Mouse (Mus musculus) lung, embryonic 15.5 days (tissue): ENCODE data around the gene D430041D05Rik. TPM values are rescaled to one million over a fixed set of nuclear protein-coding genes. Genes with fewer than 3 reads are reported as not detected.

Experiments used
- ATAC-seq: fragments of 200-750 bp; cut with Nextera tagmentation; 2 replicates; pipeline ENCODE4 v1.8.0; 2017; ENCODE audit warnings: moderate number of reproducible peaks, borderline replicate concordance; ENCODE audit not compliant: low FRiP score, low TSS enrichment; ENCODE audit errors: extremely low read depth
- H3K27ac ChIP-seq: fragments of 300-500 bp; sonication (generic); 2 replicates; pipeline ENCODE4 v1.5.1; 2015; ENCODE audit warnings: moderate library complexity, mild to moderate bottlenecking, inconsistent platforms
- H3K27me3 ChIP-seq: fragments of 300-500 bp; sonication (generic); 2 replicates; pipeline ENCODE4 v1.6.1; 2015; ENCODE audit warnings: inconsistent platforms
- H3K36me3 ChIP-seq: fragments of 300-500 bp; sonication (generic); 2 replicates; pipeline ENCODE4 v1.6.1; 2015; ENCODE audit warnings: inconsistent platforms
- H3K4me1 ChIP-seq: fragments of 300-500 bp; sonication (generic); 2 replicates; pipeline ENCODE4 v1.6.1; 2015; ENCODE audit warnings: inconsistent platforms
- H3K4me2 ChIP-seq: fragments of 300-500 bp; sonication (generic); 2 replicates; pipeline ENCODE4 v1.6.1; 2015; ENCODE audit warnings: inconsistent platforms, mild to moderate bottlenecking, moderate library complexity
- H3K4me3 ChIP-seq: fragments of 300-500 bp; sonication (generic); 2 replicates; pipeline ENCODE4 v1.5.1; 2015; ENCODE audit warnings: mild to moderate bottlenecking, inconsistent platforms
- H3K9ac ChIP-seq: fragments of 300-500 bp; sonication (generic); 2 replicates; pipeline ENCODE4 v1.6.1; 2015; ENCODE audit warnings: inconsistent platforms
- H3K9me3 ChIP-seq: fragments of 300-500 bp; sonication (generic); 2 replicates; pipeline ENCODE4 v1.6.1; 2016; ENCODE audit warnings: inconsistent platforms
- WGBS: fragments of 180-500 bp; shearing (Covaris S2); methylation state at CpG from one replicate; pipeline ENCODE4 v1.1.7; 2015; 5-methylcytosine and 5-hydroxymethylcytosine counted together
- polyA plus RNA-seq: library from polyadenylated mRNA; unstranded; fragments of >200 nt; fragmentation: Nextera tagmentation; extraction: Ambion mirVana; gene quantifications from 2 replicates; pipeline ENCODE4 v1.2.1, GENCODE M21; 2015

Gene D430041D05Rik
- polyA plus RNA-seq, 1 experiment from 2014 or later, result 1.3 TPM

DNA sequence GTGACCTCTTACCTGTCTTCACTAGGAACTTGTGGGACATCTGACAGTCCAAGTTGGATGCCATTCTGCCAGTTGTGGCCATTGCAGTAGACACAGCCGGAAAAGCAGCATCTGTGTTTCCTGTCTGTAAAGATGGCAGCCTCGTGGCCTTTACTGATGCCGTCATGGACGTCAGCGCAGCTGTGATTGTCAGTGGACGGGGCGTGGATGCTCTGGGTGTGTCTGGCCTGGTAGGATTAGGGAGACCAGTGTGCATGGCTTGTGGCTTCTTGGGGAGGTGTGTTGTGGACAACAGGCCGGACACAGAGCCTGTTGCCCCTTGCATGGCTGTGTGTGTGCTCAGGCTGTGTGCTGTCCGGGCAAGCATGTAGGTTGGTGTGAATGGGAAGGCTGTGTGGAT lies 155.9 kb downstream of the D430041D05Rik start:
- Histone ChIP-seq H3K9ac (no peak overlapping the region), H3K9me3 (no peaks in the 10 kb centered on the region), H3K27me3 (no peaks in the 10 kb centered on the region), H3K27ac (no peak overlapping the region), H3K4me2 (no peak overlapping the region), H3K4me1 (0 out of 2 replicates have a peak, but pooled peaks cover 6% of the 10 kb centered on the region), H3K4me3 (no peak overlapping the region), H3K36me3 (no peaks in the 10 kb centered on the region)
- no peak for ATAC-seq
- 89% methylated on average over 9 of the region's 9 CpGs for WGBS

DNA sequence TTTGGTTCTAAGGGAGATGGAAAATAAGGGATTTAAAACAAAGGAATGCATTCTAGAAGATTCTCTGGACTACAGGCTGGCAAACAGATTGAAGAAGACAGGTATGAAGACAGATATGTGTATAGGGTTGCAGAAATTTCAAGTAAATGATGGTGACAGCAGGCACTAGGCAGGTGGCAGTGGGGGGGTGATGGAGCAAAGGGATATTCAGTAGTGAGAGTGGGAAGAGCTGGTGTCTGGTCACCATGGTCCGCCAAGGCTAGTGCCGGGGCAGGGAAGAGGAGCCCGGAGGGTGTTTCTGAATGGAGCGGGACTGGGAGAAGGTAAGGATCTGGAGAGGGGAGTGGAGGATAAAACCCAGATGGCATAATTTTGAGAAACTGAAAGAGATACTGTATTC lies 157.5 kb downstream of the D430041D05Rik start:
- 92% methylated on average over 4 of the region's 4 CpGs for WGBS
- ATAC-seq, result no peak

DNA sequence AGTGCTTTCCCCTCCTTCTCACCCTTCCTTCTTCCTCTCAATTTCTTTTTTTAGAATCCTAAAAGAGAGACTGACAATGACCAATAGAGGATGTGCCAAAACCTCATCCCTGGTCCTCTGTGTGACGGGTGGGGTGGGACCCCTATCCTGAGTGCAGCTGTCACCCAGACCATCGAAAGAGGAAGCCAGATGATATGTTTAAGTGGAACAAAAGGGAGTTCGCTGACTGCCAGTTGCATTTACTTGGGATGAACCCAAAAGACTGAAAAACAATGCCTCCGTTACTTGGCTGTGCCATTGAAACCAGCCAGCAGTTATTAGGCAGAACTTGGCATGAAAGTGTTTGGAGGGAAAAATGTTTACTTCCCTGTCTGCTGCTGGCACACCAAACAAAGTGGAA lies 159.2 kb downstream of the D430041D05Rik start:
- Histone ChIP-seq H3K27ac (no peak overlapping the region), H3K9ac (no peak overlapping the region), H3K36me3 (no peaks in the 10 kb centered on the region), H3K4me3 (no peak overlapping the region), H3K27me3 (no peaks in the 10 kb centered on the region), H3K4me2 (no peak overlapping the region), H3K4me1 (0 out of 2 replicates have a peak, but pooled peaks cover 6% of the 10 kb centered on the region), H3K9me3 (no peaks in the 10 kb centered on the region)
- ATAC-seq, result peak; percentile 54; the same call in 1 of the 2 replicates
- 39% methylated on average over 4 of the region's 4 CpGs for whole genome bisulfite sequencing

More for the DNA sequence above, 157.5 kb downstream of the D430041D05Rik start:
- Histone ChIP-seq H3K27me3 (no peaks in the 10 kb centered on the region), H3K36me3 (no peaks in the 10 kb centered on the region), H3K27ac (no peak overlapping the region), H3K4me2 (no peak overlapping the region), H3K9me3 (no peaks in the 10 kb centered on the region), H3K4me3 (no peak overlapping the region), H3K9ac (no peak overlapping the region), H3K4me1 (0 out of 2 replicates have a peak, but pooled peaks cover 6% of the 10 kb centered on the region)

DNA sequence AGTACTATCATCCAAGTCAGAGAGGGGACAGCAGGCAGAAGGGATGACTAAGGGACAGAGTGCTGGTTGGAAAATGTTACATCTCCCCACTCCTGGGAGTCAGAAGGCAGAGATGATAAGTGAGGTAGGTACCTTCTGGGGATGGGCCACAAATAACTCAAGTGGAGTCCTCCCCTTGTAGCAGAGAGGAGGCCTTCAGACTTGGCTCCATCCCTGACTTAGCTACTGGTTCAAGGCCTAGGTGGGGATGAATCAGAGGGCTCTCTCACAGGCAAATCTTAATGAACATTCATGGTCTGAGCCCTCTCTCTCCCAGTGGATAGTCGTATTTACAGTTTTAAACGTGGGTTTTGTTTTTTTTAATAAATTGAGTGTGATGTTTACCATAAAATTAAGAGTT lies 161.0 kb downstream of the D430041D05Rik start:
- Histone ChIP-seq H3K36me3 (no peaks in the 10 kb centered on the region), H3K4me3 (no peak overlapping the region), H3K9me3 (no peaks in the 10 kb centered on the region), H3K4me2 (no peak overlapping the region), H3K4me1 (0 out of 2 replicates have a peak, but pooled peaks cover 6% of the 10 kb centered on the region), H3K9ac (no peak overlapping the region), H3K27me3 (no peaks in the 10 kb centered on the region), H3K27ac (no peak overlapping the region)
- no peak; the same call in 1 of the 2 replicates for ATAC-seq
- WGBS, result 51% methylated on average over 2 of the region's 2 CpGs

DNA sequence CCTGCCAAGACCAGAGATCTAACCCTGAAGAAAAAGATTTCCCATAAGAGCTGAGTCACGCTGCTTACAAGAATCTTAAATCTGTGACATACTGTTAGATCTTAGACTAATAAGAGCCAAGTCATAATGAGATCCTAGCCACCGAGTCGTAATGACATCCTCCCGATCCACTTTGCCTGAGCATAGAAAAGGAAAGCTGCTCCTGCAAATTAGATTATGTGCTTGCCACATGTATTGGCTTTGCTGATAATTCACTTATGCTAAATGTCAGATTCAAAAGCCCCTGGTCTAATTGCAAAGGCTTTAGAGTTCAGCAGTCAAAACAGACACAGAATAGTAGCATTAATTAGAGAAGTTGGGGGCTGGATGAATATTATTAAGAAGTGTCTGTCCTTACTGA lies 164.0 kb downstream of the D430041D05Rik start:
- Histone ChIP-seq H3K36me3 (no peaks in the 10 kb centered on the region), H3K4me2 (no peak overlapping the region), H3K9me3 (no peaks in the 10 kb centered on the region), H3K4me1 (0 out of 2 replicates have a peak, but pooled peaks cover 6% of the 10 kb centered on the region), H3K4me3 (no peak overlapping the region), H3K27ac (no peak overlapping the region), H3K9ac (no peak overlapping the region), H3K27me3 (no peaks in the 10 kb centered on the region)
- no peak for ATAC-seq
- 81% methylated on average over 4 of the region's 4 CpGs for WGBS

DNA sequence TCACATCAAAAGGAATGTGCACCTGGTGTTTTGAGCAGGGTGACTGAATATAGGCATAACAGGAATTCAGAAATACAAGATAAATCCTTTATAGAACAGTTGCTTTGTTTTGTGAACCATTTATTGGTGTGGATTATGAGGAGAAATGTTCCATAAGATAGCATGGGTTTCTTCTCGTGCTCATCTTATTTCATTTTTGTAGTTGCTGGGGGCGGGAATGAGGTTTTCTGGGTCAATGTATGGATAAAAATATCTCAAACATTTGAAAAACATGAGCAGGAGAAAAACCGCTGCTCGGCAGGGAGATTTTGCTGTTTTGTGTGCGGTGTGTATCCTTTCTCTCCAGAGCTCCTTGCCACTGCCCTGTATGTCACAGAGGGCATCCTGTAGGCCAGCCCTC lies 168.8 kb downstream of the D430041D05Rik start:
- no peaks in the 10 kb centered on the region for H3K9me3 ChIP-seq
- no peak overlapping the region for H3K9ac ChIP-seq
- H3K4me2 ChIP-seq, result no peak overlapping the region
- no peaks in the 10 kb centered on the region for H3K36me3 ChIP-seq
- H3K27me3 ChIP-seq, result no peaks in the 10 kb centered on the region
- H3K27ac ChIP-seq, result no peak overlapping the region
- no peak for ATAC-seq
- no peaks in the 10 kb centered on the region for H3K4me1 ChIP-seq
- 79% methylated on average over 5 of the region's 5 CpGs for WGBS
- no peak overlapping the region for H3K4me3 ChIP-seq

DNA sequence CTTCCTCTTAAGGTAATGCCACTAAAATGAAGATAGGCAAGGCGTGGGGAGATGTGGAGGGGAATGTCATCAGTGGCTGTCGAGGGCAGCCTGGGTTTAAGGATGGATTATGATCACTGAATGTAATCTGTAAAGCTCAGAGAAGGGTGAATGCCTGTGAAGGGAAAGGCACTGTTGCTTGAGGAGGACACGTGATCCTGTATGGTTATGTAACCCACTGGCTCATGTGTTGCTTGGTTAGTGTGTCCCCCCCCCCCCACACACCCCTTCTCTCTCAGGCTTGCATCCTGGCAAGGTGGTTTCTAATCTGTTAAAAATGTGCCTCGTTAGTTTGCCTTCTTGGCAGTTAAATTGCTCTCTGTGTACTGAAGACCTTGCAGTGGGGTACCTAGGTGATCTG lies 173.7 kb downstream of the D430041D05Rik start:
- no peaks in the 10 kb centered on the region for H3K4me1 ChIP-seq
- ATAC-seq, result no peak
- H3K27me3 ChIP-seq, result no peaks in the 10 kb centered on the region
- no peak overlapping the region for H3K4me2 ChIP-seq
- H3K9ac ChIP-seq, result no peak overlapping the region
- H3K4me3 ChIP-seq, result no peak overlapping the region
- WGBS, result 68% methylated on average over 4 of the region's 4 CpGs
- no peaks in the 10 kb centered on the region for H3K36me3 ChIP-seq
- H3K9me3 ChIP-seq, result no peaks in the 10 kb centered on the region
- no peak overlapping the region for H3K27ac ChIP-seq

DNA sequence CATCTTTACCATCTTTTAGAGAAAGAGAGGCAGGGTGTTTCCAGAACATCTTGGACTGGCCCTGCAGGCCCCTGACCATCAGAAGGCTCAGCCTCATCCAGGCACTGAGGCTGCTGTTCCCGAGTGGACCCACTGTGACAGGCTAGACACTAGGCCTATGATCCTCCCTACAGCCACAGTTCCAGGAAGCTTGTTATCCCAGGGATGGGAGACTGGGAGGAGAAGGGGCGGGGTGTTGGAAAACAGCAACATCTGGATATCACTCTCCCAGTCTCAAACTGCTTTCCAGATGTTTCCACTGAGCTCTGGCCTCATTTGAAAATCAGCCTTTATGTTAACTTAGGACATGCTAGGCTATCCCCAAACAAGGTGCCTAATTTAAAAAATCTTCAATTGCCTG lies 180.4 kb downstream of the D430041D05Rik start:
- Histone ChIP-seq H3K4me1 (no peaks in the 10 kb centered on the region), H3K36me3 (no peaks in the 10 kb centered on the region), H3K9me3 (no peaks in the 10 kb centered on the region), H3K27ac (no peak overlapping the region), H3K4me3 (no peak overlapping the region), H3K27me3 (no peaks in the 10 kb centered on the region), H3K4me2 (no peak overlapping the region), H3K9ac (no peak overlapping the region)
- WGBS, result 44% methylated on average over 2 of the region's 2 CpGs
- no peak; the same call in 1 of the 2 replicates for ATAC-seq

DNA sequence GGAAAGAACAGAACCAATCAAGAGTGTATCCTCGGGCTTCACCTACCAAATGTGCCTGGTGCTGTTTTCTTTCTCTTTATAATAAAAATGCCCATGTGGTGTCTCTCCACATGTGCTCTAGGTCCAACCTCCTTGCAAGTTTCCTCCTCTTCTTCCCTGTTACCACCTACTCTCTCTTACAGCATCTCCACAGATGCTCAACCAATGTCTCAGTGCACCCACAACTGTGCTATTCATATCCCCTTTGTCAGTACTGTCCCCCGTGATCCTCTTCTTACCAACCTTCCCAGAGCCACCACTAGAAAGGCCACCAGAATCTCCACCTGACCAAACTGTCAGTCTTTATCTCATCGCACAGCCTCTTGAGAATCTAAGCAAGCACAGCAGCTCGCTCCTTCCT lies 184.8 kb downstream of the D430041D05Rik start:
- H3K27me3 ChIP-seq, result no peaks in the 10 kb centered on the region
- H3K27ac ChIP-seq, result no peak overlapping the region
- H3K9me3 ChIP-seq, result no peaks in the 10 kb centered on the region
- H3K36me3 ChIP-seq, result no peaks in the 10 kb centered on the region
- H3K9ac ChIP-seq, result no peak overlapping the region
- WGBS, result 76% methylated on average over 4 of the region's 4 CpGs
- H3K4me2 ChIP-seq, result no peak overlapping the region
- H3K4me3 ChIP-seq, result no peak overlapping the region
- no peak for ATAC-seq
- H3K4me1 ChIP-seq, result no peaks in the 10 kb centered on the region

DNA sequence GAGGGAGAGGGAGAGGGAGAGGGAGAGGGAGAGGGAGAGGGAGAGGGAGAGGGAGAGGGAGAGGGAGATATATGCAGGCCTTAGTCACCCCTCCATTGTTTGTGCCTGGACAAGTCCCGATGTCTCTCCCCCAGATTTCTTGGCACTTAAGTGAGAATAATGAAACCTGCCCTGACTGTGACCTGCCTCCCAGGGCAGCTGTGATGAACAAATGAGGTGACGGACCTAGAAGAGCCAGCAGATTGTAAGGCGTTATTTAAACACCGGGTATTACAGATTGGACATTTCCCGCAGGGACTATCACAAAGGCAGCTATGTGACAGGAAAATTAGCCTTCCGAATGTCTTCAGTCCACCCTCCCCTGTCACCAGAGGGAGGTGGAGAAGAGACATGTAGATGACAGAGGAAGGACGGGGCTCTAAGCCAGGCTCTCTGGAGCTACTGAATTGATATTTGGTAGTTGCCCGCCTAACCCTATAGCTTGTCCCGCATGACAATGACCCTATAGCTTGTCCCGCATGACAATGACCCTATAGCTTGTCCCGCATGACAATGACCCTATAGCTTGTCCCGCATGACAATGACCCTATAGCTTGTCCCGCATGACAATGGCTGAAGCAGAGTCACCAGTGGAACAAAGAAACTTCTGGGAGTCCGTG lies 191.0 kb downstream of the D430041D05Rik start:
- Histone ChIP-seq H3K4me1 (peaks cover 16% of the 10 kb centered on the region), H3K27me3 (no peaks in the 10 kb centered on the region), H3K4me3 (no peak overlapping the region), H3K9me3 (no peaks in the 10 kb centered on the region), H3K9ac (no peak overlapping the region), H3K4me2 (no peak overlapping the region), H3K36me3 (no peaks in the 10 kb centered on the region), H3K27ac (no peak overlapping the region)
- ATAC-seq, result peak; percentile 75; the same call in 1 of the 2 replicates
- 51% methylated on average over 14 of the region's 14 CpGs for WGBS

DNA sequence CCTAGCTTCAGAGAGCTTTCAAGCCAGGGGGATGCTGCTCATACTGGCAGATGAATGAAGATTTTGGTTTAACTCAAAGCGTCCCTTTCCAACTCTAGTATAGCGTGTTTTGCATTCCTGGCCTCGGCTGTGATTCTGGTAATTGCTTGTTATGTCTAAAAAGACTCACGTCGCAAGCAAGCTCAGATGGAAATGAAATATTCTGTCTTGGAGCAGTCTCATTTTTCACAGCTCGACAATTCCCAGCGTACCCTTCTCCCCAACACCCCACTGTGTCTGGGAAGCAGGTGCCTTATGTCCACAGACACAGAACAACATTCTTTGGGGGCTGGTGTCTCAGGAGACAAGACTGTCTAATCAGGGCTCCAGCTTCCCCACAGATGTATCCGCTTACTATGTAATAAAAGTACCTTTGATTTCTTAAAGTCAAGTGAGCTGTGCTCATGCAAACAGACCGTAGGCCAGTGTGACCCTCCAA lies 192.2 kb downstream of the D430041D05Rik start:
- H3K4me1 ChIP-seq, result peaks cover 16% of the 10 kb centered on the region
- H3K27ac ChIP-seq, result peak overlapping the region; percentile 52
- peak; percentile 70; the same call in 1 of the 2 replicates for ATAC-seq
- no peaks in the 10 kb centered on the region for H3K9me3 ChIP-seq
- no peaks in the 10 kb centered on the region for H3K27me3 ChIP-seq
- 26% methylated on average over 9 of the region's 9 CpGs for WGBS
- H3K36me3 ChIP-seq, result no peaks in the 10 kb centered on the region
- no peak overlapping the region for H3K9ac ChIP-seq
- no peak overlapping the region for H3K4me2 ChIP-seq
- H3K4me3 ChIP-seq, result no peak overlapping the region

DNA sequence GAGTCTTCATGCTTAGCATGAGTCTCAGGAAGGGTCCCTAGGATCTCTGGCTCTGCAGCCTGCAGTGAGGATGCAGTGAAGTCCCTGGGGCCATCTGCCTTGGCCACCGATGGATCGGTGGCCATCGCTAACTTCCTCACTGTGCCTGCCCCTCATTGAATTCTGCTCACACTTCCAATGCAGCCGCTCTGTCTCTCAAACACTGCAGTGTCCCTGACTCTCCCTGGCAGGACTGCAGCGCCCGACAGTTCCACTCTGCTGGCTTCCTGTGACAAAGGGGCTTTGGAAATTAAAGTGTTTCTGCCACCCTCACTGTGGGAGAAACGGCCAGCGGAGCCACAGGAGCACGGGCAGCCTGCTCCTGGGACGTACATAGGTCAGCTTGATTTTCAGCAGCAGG lies 192.7 kb downstream of the D430041D05Rik start:
- Histone ChIP-seq H3K4me1 (peaks cover 16% of the 10 kb centered on the region), H3K4me2 (0 out of 2 replicates have a peak overlapping the region, but pooled peaks have one; percentile 20), H3K9me3 (no peaks in the 10 kb centered on the region), H3K27ac (peak overlapping the region; percentile 52), H3K27me3 (no peaks in the 10 kb centered on the region), H3K36me3 (no peaks in the 10 kb centered on the region), H3K4me3 (no peak overlapping the region), H3K9ac (no peak overlapping the region)
- WGBS, result 25% methylated on average over 10 of the region's 10 CpGs
- ATAC-seq, result no peak
